Mouse (Mus musculus) cerebellum, postnatal 10 days (tissue): ENCODE results near the gene Nos1ap.

Source experiments
- DNase-seq, 2 experiments: peaks; one replicate each; pipeline ENCODE4 v3.0.0; 2021; ENCODE audit warnings: mixed read lengths in 2 of 2

Nos1ap gene

DNA sequence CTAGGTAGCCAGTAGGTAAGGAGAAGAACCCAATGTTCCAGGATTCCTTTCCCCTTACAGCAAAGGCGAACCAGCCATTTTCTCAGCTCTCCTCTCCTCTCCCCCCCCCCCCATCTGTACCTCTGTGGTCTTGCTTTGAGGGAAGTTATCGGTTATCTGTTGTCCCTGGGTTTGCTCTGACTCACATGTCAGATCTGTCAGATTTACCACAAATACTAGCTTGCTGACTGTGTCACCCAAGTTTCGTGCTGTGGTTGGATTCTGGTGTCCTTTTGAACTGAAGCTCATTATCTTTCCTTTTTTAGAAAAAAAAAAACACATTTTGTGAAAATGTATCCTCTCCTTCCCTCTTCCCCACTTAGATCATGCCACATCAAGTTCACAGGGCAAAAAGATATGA is 50.2 kb downstream of the Nos1ap start:
- DNase-seq: no peak

DNA sequence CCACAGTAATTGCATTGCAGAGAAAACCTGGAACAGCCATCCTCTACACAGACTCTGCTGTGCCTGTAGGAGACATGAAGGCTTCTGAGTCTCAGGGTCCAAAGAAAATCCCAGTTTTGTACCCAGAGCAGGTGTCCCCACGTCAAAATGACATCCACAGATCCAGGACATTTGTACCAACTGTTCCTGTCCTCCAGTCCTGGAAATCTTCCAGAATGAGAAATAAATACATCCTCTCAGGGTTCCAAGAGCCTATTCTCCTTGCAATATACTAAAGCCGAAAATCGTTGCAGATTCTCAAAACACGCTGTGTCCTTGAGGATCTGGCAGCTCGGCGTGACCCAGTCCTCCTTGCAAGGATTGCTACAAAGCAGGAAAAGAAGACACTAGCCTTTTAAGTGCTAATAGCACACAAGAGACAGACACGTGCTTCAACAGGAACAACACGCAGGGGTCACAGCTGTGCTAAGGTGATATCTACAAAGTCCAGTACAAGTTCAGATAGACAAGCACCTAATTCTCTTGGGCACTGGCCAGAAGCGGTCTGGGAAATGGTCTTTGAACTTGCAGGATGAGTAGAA is 51.1 kb downstream of the Nos1ap start:
- peak; percentile 49 to 53 for DNase-seq

DNA sequence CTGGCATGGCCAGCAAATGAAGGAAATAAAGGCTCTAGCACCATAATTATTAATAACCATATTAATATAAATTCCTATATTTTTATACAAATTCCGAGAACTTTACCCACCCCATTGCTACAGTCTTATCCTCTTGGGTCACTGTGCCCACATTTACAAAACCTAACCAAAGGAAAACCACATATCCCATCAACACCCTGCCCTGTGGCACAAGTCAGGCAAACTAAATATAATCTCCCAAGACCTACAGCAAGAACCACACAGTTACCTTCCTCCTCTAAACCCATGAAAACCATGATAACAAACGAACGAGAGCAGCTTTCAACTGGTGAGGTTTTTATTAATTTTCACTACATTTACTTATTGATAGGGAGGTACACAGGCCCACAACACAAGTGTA is 53.3 kb downstream of the Nos1ap start:
- no peak for DNase-seq

DNA sequence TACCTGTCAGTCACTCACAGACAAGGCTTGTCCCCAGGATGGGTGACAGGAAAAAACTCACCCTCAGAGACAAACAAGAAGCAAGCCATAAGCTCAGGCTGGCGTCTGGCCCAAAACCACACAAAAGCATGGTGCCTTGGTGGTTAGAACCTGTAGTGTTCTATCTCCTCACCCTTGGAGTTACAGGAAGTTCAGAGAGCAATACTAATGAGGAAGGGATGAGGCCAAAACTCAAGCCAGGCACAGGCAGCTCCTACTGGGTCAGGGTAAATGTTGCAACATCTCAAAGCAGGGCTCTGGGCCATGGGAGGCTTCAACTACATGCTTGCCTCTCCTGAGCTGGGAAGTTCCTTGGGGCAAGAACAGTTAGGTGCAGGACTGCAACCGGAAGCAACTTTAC is 54.4 kb downstream of the Nos1ap start:
- DNase-seq: peak in 1 of 2 experiments; percentile 49

DNA sequence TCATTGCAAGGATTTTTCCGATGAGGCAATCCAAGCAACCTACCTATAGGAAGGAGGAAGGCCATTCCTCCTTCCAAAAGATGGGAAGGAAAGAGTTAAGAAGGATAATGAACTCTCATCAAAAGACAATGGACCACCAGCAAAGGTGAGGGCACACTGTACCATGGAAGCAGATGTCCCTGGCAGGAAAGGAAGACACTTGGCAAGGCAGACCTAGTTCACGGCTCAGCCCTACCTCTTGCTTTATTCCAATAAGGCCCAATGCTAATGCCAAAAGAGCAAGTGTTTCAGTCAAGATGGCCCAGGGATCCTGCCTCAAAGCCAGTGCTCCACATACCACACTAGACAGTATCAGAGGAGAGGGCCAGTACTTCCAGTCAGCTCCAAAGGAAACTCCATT is 58.4 kb downstream of the Nos1ap start:
- DNase-seq: peak; percentile 66 to 81

DNA sequence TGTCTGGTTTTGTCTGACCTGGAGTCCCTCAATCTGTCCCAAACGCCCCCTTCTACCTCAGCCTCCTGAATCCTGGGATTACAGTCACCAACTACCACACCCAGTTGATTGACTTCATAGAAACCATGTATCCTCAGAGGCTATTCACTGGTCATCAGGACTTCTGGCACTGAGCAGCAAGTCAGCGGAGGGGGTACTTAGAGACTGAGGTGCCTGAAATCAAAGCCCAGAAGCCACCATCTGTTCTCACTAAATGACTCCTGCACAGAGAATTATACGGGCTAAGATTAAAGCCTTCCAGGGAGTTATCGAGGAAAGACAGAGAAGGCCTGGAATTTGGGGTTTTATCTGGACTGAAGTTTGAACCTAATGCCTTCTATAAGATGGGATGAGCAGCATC is 59.2 kb downstream of the Nos1ap start:
- DNase-seq: peak; percentile 45 to 56

DNA sequence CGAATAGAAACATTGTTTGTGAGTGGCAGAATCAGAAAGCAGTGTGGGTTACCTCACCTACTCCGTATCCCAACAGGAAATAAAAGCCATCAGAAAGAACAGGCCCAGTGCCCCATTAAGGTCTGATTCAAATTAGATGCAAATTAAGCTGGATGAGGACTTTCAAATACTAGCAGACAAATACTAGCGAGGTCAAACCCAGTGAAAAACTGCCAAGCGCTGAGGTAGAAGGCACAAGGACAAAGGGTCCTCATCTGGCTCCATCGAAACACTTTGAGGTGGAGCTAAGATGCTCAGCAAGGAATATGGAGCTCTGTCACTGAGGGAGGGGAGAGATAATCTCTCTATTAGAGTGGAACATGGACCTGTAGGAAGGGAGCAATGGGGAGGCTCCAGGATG is 66.8 kb downstream of the Nos1ap start:
- no peak for DNase-seq

DNA sequence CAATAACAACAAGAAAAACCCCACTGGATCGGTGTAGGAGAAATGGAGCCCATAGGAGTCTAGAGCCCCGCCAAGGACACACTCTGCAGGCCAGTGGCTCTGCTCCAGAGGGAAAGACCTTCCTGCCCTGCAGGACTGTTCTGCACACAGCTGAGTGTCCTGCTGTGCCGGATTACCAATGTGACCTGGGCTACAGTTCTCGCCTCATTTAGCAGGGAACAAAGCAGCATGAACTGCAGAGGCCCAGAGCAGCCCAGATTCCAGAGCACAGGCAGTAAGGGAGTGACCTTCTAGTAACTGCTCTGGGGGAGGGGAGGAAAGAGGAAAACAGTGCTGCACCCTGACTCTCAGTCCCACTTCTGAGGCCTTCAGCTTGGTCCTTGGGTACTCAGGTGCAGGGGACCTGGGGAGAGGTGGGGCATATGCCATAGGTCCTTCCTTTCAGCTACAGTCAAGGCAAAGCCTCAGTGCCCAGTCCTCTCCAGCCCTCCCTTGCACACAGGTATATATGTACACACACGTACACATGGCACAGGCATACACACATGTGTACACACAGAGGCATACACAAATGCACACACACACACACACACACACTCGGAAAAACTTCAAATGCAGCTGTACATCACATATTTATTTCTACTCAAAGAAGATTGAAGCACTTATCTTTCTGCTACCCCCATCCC is 68.0 kb downstream of the Nos1ap start:
- peak in 1 of 2 experiments; percentile 56 for DNase-seq

DNA sequence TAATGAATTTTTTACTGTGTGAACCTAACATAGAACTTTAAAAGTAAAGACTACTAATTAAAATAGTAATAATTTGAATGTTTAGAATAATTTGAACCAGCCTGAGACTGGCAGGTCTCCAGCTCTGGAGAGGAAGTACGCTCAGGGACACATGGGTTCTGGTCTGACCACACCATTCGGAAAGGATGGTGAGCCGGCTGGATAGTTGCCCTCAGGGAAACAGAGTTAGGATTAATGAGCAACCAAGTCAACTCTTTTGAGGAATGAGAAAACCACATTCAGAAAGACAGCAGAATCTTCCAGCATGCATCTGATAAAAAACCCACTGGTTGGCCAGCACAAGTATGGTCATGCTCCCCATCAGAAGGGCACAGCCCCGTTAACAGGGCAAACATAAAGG is 69.5 kb downstream of the Nos1ap start:
- DNase-seq: no peak

DNA sequence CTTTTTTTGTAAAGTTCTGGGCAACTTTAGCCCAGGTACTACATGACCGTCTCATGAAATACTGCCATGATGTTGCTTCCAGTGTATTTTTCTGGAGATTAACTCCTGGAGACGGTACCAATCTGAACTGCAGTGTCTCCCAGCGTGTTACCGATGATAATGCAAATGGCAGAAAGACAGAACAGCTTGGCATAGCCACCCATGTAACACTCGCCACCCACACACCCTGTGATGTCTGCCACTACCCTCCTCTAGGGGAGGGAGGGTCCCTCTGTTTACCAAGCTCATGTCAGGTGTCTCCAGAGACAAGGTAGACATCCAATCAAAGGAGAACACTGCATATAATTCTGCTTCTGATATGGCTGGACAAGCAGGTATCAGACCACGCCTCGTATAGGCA is 70.0 kb downstream of the Nos1ap start:
- no peak for DNase-seq

DNA sequence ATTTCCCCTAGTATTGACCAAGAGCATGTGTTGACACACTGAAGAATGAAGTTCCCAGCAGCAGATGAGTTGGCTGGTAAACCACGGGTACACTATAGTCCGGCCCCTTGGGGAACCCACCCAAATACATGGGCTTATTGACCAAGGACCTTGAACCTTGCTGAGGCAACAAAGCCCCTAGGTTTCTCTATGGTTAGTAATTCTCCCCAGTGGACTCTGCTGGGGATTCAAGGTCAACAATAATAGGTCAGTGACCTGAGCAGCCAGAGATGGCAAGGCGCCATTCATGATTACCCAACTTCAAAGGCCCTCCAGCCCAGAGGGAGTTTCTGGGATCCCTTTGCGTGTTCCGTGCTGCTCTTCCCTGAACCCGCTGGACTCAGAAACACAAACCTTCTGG is 73.5 kb downstream of the Nos1ap start:
- no peak for DNase-seq

DNA sequence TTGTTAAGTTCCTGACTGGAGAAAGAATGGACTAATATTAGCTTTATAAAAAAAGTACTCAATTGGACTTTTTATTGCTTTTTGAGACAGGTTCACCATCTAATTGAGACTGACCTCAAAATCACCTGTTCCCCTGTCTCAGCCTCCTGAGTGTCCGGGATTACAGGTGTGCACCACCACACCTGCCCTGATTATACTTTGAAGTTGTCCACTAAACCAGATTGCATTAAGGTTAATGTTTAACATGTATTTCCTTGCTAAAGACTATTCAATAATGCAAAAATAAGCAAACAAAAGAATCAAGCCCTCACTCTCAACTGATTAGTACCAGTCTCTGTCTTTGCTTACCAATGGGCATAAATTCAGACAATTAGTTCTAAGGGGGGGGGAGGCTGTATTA is 74.2 kb downstream of the Nos1ap start:
- no peak for DNase-seq

DNA sequence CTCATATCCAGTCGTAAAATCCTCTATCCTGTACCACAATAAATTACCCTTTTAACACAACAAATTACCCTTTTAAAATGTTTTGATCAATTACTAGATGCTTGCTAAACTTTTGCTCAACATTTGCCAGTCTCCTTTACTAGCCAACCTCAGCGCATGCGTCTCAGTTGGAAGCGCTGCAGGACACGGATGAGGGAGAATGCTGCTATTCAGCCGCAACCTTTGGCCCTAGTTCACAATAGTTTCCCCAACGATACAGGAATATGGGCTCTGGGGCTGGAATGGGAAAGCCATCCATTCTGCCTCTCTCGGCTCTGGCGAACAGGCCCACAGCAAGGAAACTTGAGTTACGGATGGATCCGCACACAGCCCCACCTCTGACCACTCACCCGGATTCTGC is 75.4 kb downstream of the Nos1ap start:
- no peak for DNase-seq

DNA sequence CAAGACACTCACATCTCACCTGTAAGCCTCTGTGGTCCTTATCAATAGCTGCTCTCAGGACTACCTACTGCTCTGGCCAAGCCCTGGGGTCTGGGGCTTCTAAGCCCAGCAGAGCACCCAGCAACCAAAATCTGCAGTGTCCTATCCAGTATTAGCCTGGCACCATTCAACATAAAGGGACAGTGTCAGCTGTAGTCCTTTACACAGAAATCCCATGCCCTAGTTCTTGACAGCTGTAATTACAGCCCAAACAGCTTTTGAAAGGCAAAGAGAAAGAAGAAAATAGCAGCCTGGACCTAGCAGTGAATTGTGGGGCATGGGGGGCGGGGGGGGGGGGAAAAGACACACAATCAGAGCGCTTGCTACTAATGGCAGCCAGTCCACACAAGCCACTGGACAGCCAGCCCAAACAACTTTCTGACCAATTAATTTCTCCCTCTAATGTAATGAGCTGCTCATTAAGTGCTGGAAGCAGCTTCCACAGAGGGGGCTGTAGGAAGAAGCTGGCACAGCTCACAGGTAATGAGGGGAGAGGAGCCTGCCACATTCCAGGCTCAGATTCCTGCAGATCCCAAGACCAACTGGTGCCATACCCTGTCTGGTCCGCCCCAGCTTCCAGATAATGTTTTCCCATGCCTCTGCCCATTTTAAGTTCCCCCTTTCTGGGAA is 77.1 kb downstream of the Nos1ap start:
- no peak for DNase-seq

DNA sequence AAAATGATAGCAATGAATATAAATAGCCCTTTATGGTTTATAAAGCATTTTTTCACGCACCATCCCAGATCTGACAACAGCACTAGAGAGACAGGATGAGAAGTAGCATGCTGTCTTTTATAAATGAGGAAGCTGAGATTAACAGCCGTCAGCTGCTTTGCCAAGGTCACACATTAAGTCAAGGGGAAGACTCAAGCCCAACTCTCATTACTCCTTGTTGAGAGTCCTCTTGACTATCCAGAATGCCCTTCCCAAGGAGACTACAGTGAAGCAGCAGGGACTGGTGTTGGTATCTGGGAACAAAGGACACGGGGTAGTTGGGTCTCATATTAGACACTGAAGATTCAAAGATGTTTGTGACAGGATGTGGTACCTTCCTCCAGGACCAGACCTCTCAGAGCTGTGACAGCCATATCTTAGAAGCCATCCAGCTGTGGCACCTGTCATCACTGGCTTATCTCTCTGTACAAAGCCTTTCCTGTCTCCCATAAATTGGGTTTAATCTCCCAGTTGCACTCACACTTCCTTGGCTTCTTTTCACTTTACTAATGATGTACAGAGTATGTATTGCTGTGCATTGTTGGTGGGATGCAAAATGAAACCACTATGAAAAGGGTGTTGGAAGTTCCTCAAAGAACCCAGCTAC is 78.9 kb downstream of the Nos1ap start:
- no peak for DNase-seq

DNA sequence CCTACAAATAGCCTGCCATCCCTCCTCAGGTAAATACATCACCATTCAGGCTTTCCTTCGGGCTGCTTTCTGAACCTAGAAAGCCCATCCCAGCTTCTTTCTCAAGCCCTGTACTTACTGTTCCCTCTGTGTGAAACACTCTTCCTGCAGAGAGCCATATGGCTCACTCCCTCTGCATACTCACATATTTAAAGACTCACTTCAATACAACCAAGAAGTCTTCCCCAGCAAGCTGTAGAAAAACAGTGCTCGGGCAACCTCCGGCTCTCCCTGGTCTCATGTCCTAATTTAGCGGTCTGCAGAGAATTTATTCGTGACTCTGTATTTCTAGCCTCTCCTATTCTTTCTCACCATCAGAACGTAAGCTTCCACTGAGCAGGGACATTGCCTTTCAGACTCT is 83.4 kb downstream of the Nos1ap start:
- peak in 1 of 2 experiments; percentile 44 for DNase-seq

DNA sequence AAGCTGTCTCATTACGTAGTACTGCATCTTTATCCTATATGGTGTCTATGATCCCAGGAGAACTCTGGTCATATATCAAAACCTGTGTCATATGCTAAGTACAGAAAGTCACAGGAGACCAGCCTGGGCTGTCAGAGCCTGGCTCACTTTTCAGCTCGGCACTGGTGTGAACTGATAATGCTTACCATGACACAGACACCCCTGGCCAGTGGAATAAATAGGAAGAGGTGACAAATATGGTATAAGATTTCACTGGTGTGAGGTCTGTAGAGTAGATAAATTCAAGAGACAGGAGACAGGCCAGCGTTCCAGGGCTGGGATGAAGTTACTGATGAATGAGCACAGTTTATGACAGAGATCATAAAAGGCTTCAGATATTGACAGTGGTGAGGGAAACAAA is 84.6 kb downstream of the Nos1ap start:
- DNase-seq: no peak

DNA sequence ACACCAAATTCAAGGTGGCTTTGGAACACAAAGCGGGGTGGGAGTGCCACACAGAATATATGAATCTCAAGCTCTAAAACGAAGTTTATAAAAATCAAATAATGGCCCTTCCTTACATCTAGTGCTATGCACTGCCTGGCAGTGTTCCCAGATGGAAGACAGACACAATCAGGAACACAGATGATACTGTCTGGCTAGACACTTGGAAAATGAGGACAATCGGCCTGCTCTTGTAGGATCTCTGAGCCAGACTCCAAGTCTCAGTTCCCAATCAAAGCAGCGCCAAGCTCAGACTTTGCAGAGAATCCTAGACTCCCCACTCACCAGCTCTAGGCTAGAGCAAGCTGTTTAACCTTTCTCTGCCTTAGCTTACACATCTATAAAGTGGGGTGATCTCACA is 85.3 kb downstream of the Nos1ap start:
- DNase-seq: peak in 1 of 2 experiments; percentile 32

DNA sequence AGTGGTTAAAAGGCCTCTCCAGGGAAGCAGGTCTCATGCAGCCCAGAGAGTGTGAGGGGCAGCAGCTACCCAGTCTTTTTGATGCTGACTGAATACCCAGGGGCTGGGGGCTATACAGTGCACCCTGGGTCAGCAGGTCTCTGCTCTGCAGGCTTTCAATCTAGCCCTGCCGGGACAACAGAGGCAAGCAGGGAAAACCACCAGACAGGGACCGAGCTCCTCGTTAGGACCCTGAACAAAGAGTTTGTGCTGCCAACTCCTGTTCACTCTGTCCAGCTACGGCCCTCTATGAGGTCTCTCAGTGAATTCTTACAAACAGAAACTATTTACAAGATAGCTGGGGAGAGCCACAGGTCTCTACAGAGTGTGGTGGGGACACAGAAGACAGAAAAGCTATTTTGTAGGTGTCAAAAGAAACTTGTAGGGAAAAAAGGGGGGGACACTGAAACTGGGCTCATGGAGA is 86.4 kb downstream of the Nos1ap start:
- no peak for DNase-seq

DNA sequence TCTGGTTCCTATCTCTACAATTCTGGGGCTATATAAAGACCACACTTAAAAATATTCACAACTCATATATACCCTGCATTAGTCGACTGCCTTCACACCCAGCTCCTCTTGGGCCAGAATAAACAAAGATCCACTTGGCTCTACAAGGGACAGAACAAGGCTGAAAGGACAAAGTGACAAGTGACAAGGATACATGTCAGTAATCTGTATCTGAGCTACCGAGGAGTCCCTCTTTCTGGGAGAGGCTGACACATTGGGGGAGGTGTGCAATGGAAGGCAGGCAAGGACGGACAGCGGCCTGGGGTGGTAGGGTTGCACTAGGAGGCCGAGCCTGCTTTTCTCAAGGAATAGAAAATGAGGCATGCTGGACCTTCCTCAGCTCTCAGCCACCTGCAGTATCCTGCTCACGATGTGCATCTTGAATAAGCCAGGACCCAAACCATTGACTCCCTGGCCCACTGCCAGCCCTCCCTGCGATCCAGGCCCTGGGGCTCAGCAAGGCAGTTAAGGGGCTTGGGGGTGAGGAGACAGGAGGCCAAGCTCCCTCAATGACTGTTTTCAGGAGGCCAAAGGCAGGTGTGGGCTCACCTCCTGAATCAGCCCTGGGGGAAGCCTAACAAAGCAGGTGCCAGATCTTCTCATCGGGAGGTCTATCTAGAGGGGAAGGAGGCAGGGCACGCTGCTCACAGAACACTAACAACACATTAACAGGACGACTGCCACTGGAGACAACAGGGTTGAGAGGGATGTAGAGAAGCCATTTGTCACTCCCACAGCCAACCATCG is 87.0 kb downstream of the Nos1ap start:
- DNase-seq: peak; percentile 66 to 74

DNA sequence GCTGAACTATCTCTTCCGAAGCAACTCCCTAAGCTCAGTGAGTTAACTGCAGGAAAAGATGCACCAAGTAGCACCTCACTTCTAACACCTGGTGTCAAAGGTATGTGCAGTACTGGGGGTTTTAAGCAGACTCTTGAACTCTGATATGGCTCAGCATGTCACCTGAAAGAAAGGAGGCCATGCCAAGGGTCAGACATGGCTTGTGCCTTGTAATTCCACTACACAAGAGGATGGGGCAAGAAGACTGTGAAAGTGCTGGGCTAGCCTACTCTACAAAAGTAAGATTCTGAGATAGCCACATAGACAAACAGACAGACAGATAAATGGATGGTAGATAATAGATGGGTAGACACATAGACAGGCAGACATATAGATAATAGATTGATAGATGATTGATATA is 87.7 kb downstream of the Nos1ap start:
- DNase-seq: no peak

DNA sequence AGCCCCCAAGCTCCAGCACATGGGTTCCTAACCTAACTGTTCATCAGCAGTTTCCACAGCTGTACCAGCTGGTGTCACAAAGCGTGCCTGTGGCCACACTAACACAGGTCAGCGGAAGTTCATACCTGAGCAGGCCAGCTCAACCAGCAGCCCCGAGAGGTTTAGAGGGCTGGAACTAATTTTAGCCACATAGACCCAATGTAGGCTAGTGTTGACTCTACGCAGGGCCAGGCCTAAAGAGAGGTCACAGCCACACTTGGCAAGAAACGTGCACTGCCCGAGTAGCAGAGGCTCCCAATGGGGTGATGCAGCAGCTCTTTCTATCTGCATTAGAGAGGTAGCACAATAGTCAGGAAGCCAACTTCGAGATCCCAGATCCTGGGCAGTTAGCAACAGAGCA is 88.1 kb downstream of the Nos1ap start:
- no peak for DNase-seq

DNA sequence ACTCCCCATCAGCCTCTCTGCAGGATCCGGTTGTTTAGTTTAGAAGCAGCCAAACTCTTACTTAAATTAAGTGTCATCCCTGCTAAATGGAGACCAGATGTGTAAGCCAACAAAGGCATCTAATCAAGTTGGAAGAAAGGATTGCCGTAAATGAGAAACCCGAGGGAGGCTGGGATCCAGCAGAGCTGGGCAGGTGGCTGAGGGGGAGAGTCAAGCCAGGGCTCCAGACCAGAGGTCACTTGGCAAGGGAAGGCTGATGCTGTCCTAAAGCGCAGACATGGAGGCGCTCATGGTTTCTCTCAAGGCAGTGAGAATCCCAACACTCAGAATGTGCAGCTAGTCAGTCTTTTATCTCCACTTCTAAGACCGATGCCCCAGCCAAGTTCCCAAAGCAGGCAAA is 89.8 kb downstream of the Nos1ap start:
- no peak for DNase-seq
